Mouse (Mus musculus) hindbrain, embryonic 14.5 days (tissue): ENCODE measurements around the gene 2310057M21Rik. TPM values are rescaled to one million over a fixed set of nuclear protein-coding genes. Genes with fewer than 3 reads are reported as not detected.
A peak's percentile ranks its signal among the peaks of the same experiment; 100 is the strongest.

Experiments
- ATAC-seq: fragments of 200-750 bp; cut with Nextera tagmentation; 2 replicates; pipeline ENCODE4 v1.8.0; 2017; ENCODE audit warnings: moderate number of reproducible peaks, mild to moderate bottlenecking, moderate TSS enrichment, moderate library complexity; ENCODE audit not compliant: low FRiP score
- DNase-seq: peaks from one replicate; pipeline ENCODE4 v3.0.0-alpha.2; 2015; ENCODE audit warnings: low spot score
- H3K27ac ChIP-seq: fragments of 300-500 bp; sonication (generic); 2 replicates; pipeline ENCODE4 v1.5.1; 2014; ENCODE audit warnings: mild to moderate bottlenecking, moderate library complexity
- H3K27me3 ChIP-seq: fragments of 300-500 bp; sonication (generic); 2 replicates; pipeline ENCODE4 v1.6.1; 2014; ENCODE audit warnings: mild to moderate bottlenecking, low read length, mixed read lengths; ENCODE audit not compliant: control insufficient read depth, insufficient read depth
- H3K36me3 ChIP-seq: fragments of 300-500 bp; sonication (generic); replicated peaks from 2 replicates; pipeline ENCODE4 v1.6.1; 2014; ENCODE audit not compliant: control insufficient read depth, insufficient read depth
- H3K4me1 ChIP-seq: fragments of 300-500 bp; sonication (generic); replicated peaks from 2 replicates; pipeline ENCODE4 v1.6.1; 2014; ENCODE audit warnings: antibody characterized with exemption, low read length, mixed read lengths; ENCODE audit not compliant: control insufficient read depth, insufficient read depth
- H3K4me2 ChIP-seq: fragments of 300-500 bp; sonication (generic); replicated peaks from 2 replicates; pipeline ENCODE4 v1.6.1; 2014; ENCODE audit warnings: mild to moderate bottlenecking, moderate library complexity
- H3K4me3 ChIP-seq: fragments of 300-500 bp; sonication (generic); replicated peaks from 2 replicates; pipeline ENCODE4 v1.5.1; 2014; ENCODE audit warnings: mild to moderate bottlenecking, low read length
- H3K9ac ChIP-seq: fragments of 300-500 bp; sonication (generic); 2 replicates; pipeline ENCODE4 v1.6.1; 2014
- H3K9me3 ChIP-seq: fragments of 300-500 bp; sonication (generic); 2 replicates; pipeline ENCODE4 v1.6.1; 2016; ENCODE audit warnings: low read length; ENCODE audit not compliant: control insufficient read depth
- WGBS: fragments of 180-500 bp; shearing (Covaris S2); extraction: QIAGEN DNeasy Blood & Tissue Kit; methylation state at CpG from one replicate; pipeline ENCODE4 v1.1.7; 2014; 5-methylcytosine and 5-hydroxymethylcytosine counted together
- polyA plus RNA-seq: library from polyadenylated mRNA; unstranded; fragments of >200 nt; fragmentation: Nextera tagmentation; extraction: Ambion mirVana; gene quantifications from 2 replicates; pipeline ENCODE4 v1.2.1, GENCODE M21; 2014

Gene 2310057M21Rik
- polyA plus RNA-seq, 1 experiment from 2014 or later: 30.0 TPM

- ATAC-seq (peak; percentile 35; the same call in 1 of the 2 replicates), DNase-seq (no peak)
- peak overlapping the region; percentile 55 for H3K4me3 ChIP-seq
- WGBS: 10% methylated on average over 9 of the region's 9 CpGs
- H3K9me3 ChIP-seq: no peaks in the 10 kb centered on the region
- peak overlapping the region; percentile 78 for H3K9ac ChIP-seq
- peaks cover 11% of the 10 kb centered on the region for H3K4me1 ChIP-seq
- peak overlapping the region; percentile 76 for H3K4me2 ChIP-seq
- no peaks in the 10 kb centered on the region for H3K27me3 ChIP-seq
- peak overlapping the region; percentile 84 for H3K27ac ChIP-seq
- H3K36me3 ChIP-seq: 0 out of 2 replicates have a peak, but pooled peaks cover 5% of the 10 kb centered on the region
These were observed 8.9 kb upstream of the 2310057M21Rik start for GRCm38 (mm10) chr7:131371470-131371860.

GRCm38 (mm10) chr7:131370648-131371469 lies 8.3 kb upstream of the 2310057M21Rik start, which contains the start of gene Pstk:
Pstk (plus strand) TSS chr7:131371141.
- H3K4me1 ChIP-seq: peaks cover 11% of the 10 kb centered on the region
- peak within 1 kb of the TSS; percentile 78 for H3K9ac ChIP-seq
- H3K27ac ChIP-seq: peak within 1 kb of the TSS; percentile 84
- peak; percentile 90 for DNase-seq
- 0 out of 2 replicates have a peak, but pooled peaks cover 5% of the 10 kb centered on the region for H3K36me3 ChIP-seq
- no peaks in the 10 kb centered on the region for H3K9me3 ChIP-seq
- H3K27me3 ChIP-seq: no peaks in the 10 kb centered on the region
- H3K4me2 ChIP-seq: peak within 1 kb of the TSS; percentile 76
- 5% methylated on average over 47 of the region's 47 CpGs for WGBS
- ATAC-seq: peak; percentile 91
- H3K4me3 ChIP-seq: peak within 1 kb of the TSS; percentile 55

- Histone ChIP-seq H3K27me3 (no peaks in the 10 kb centered on the region), H3K27ac (no peak overlapping the region), H3K9me3 (no peaks in the 10 kb centered on the region), H3K9ac (no peak overlapping the region), H3K4me2 (no peak overlapping the region), H3K4me1 (peaks cover 15% of the 10 kb centered on the region), H3K4me3 (no peak overlapping the region), H3K36me3 (peaks cover 9% of the 10 kb centered on the region)
- no peak for ATAC-seq
- WGBS: 96% methylated on average over 8 of the region's 8 CpGs
- no peak for DNase-seq
These were observed 1.6 kb upstream of the 2310057M21Rik start for GRCm38 (mm10) chr7:131364131-131364530.

DNA sequence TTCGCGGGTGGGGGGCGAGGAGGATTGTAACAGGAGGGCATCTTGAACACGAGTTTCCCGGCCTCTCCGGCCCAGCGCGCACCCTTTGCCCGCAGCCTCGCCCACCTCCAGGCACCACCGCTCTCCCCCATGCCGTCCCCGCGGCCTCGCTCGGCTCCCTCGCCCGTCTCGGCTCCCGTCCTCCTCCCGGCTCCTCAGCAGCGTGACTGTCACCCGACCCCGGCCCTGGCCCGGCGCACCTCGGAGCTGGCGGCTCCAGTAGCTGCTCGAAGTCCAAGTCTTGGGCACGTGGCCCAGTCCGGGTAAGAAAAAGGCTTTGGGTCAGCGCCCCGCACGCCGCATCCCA lies 317 bp downstream of the 2310057M21Rik start:
- peak overlapping the region; percentile 90 for H3K4me2 ChIP-seq
- ATAC-seq (peak; percentile 79), DNase-seq (no peak)
- peaks cover 27% of the 10 kb centered on the region for H3K36me3 ChIP-seq
- no peaks in the 10 kb centered on the region for H3K27me3 ChIP-seq
- H3K9ac ChIP-seq: peak overlapping the region; percentile 86
- peak overlapping the region; percentile 77 for H3K27ac ChIP-seq
- peak overlapping the region; percentile 81 for H3K4me3 ChIP-seq
- 2% methylated on average over 35 of the region's 35 CpGs for WGBS
- H3K4me1 ChIP-seq: peaks cover 15% of the 10 kb centered on the region
- H3K9me3 ChIP-seq: no peaks in the 10 kb centered on the region

- 98% methylated on average over 13 of the region's 13 CpGs for WGBS
- Histone ChIP-seq H3K9me3 (no peaks in the 10 kb centered on the region), H3K27me3 (no peaks in the 10 kb centered on the region), H3K4me1 (peaks cover 3% of the 10 kb centered on the region; the same call in 1 of the 2 replicates), H3K9ac (no peak overlapping the region), H3K36me3 (peaks cover 66% of the 10 kb centered on the region), H3K27ac (no peak overlapping the region), H3K4me3 (no peak overlapping the region), H3K4me2 (no peak overlapping the region)
- ATAC-seq (no peak), DNase-seq (no peak)
These were observed 6.5 kb downstream of the 2310057M21Rik start for GRCm38 (mm10) chr7:131356105-131356504.

- no peaks in the 10 kb centered on the region for H3K9me3 ChIP-seq
- no peak overlapping the region for H3K4me3 ChIP-seq
- DNase-seq (no peak), ATAC-seq (no peak)
- peaks cover 71% of the 10 kb centered on the region for H3K36me3 ChIP-seq
- no peak overlapping the region for H3K4me2 ChIP-seq
- H3K4me1 ChIP-seq: no peaks in the 10 kb centered on the region
- WGBS: 63% methylated on average over 7 of the region's 7 CpGs
- no peak overlapping the region for H3K27ac ChIP-seq
- no peaks in the 10 kb centered on the region for H3K27me3 ChIP-seq
- no peak overlapping the region for H3K9ac ChIP-seq
These were observed 16.6 kb downstream of the 2310057M21Rik start for GRCm38 (mm10) chr7:131345856-131346541.

DNA sequence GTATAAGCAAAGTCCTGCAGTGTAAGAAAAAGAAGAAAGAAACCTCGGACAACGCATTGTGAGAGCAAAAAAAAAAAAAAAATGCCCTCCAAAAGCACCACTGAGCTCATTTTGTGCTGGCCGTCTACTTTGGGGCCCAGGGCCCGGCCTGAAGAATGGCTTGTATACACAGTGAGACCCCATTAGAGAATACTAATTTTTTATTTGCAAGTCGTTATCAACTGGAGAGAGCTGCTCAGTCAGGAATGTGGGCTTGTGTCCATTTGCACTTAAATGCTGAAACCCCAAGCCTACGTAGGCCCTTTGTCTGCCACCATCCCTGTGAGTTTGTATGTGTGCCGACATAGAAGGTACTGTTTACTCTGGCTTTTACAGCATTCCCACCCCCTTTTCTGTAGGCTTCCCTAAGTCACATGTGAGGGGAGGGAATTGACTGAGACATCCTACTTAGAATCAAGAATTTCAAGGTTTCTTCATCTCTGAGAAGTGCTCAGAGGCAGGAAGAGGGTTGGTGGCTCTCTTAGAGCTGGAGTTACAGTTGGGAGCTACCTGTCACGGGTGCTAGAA lies 25.0 kb downstream of the 2310057M21Rik start:
- DNase-seq (no peak), ATAC-seq (no peak; the same call in 1 of the 2 replicates)
- H3K4me3 ChIP-seq: no peak overlapping the region
- H3K9me3 ChIP-seq: no peaks in the 10 kb centered on the region
- H3K4me2 ChIP-seq: no peak overlapping the region
- peaks cover 26% of the 10 kb centered on the region for H3K36me3 ChIP-seq
- H3K27me3 ChIP-seq: no peaks in the 10 kb centered on the region
- WGBS: 38% methylated on average over 8 of the region's 8 CpGs
- no peaks in the 10 kb centered on the region for H3K4me1 ChIP-seq
- H3K9ac ChIP-seq: no peak overlapping the region
- H3K27ac ChIP-seq: 0 out of 2 replicates have a peak overlapping the region, but pooled peaks have one; percentile 43

DNA sequence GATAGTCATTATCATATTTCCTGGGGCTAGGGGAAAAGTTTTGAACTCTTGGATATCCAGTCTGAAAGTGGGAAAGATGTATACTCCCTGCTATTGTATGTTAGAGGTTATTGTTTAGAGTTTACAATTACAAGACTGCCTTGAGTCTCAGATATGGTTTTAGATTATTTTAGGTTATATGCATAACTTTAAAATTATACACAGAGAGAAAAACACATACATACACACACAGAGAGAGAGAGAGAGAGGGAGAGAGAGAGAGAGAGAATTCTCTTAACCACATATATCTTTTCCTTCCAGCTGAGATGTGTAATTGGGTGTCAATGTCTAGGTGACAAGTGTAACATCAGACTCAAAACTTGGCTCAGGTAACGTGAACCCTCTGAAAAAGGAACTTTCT lies 29.0 kb downstream of the 2310057M21Rik start, which contains the start of gene Fam24a:
Gene Fam24a, plus strand, starts transcription at position 301 of the 400 bp plus-strand sequence.
- Histone ChIP-seq H3K9ac (no peak within 1 kb of the TSS), H3K36me3 (no peaks in the 10 kb centered on the region), H3K27me3 (no peaks in the 10 kb centered on the region), H3K4me3 (no peak within 1 kb of the TSS), H3K4me2 (no peak within 1 kb of the TSS), H3K27ac (no peak within 1 kb of the TSS), H3K9me3 (no peaks in the 10 kb centered on the region), H3K4me1 (no peaks in the 10 kb centered on the region)
- ATAC-seq: no peak
- no peak for DNase-seq
- 67% methylated on average over 1 of the region's 1 CpGs for WGBS

- H3K27me3 ChIP-seq: no peaks in the 10 kb centered on the region
- no peak overlapping the region for H3K4me3 ChIP-seq
- no peaks in the 10 kb centered on the region for H3K36me3 ChIP-seq
- H3K4me1 ChIP-seq: no peaks in the 10 kb centered on the region
- no peaks in the 10 kb centered on the region for H3K9me3 ChIP-seq
- ATAC-seq (no peak), DNase-seq (no peak)
- 89% methylated on average over 2 of the region's 2 CpGs for WGBS
- no peak overlapping the region for H3K4me2 ChIP-seq
- no peak overlapping the region for H3K27ac ChIP-seq
- no peak overlapping the region for H3K9ac ChIP-seq
These were observed 30.9 kb downstream of the 2310057M21Rik start for GRCm38 (mm10) chr7:131331688-131332087.
